In the genomic region with DNA sequence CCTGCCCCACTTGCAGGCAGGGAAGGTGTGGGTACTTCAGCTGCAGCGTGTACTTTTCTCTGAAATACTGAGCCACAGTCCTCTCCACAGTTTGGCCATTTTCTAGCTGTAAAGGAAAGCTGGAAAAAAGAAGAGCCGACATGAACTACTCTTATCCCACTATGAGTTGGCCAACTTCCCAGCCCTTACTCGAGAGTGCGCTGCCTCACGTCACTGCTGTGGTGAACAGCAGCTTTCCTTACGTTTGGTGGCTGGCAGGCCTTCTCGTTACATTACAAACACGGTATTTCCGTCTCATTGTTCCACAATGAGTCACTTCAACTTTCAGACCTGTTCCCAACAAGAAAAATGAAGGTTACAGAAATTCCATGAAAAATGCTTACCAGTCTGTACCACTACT, we compare ENCODE assay signal across 10 mouse cellular contexts. TPM values are rescaled to one million over a fixed set of nuclear protein-coding genes. Genes with fewer than 3 reads are reported as not detected.
DNase-seq lines count a peak whose midpoint lies in the region; ATAC-seq lines count a peak whose summit lies in the region.
"Had no signal": no experiment of that assay in that cellular context is flagged by ENCODE, and none has a peak within 500 bp of the region (broad histone marks: within the 10 kb centered on the region; RNA-seq: fewer than 3 reads in every experiment).

No protein-coding gene starts in this region.

- DNase-seq in left cerebral cortex, postnatal 25 days (ENCODE audit: low spot score in 2 of 2), result peak; percentile 3 to 53
- no peak for DNase-seq in left cerebral cortex, postnatal 10 days (ENCODE audit: extremely low spot score in 1 of 2, low spot score in 2 of 2)
- DNase-seq in adrenal gland, postnatal 14 days, result peak; percentile 46
- DNase-seq in heart, postnatal 4 days, result peak; percentile 76
- peak; percentile 4 for DNase-seq in right cerebral cortex, postnatal 25 days
- no peak for DNase-seq in layer of hippocampus, adult 18-20 months (ENCODE audit: low spot score in 2 of 2)
- DNase-seq: retina, postnatal 1 day had no signal

- intact Hi-C loops in left cerebral cortex, postnatal 25 days (cut with DNase I), result no loop called here
- intact Hi-C loops in left cerebral cortex, postnatal 10 days (cut with DNase I), result no loop called here

- ATAC-seq in megakaryocyte, adult 5-6 weeks (ENCODE audit: poor library complexity, severe bottlenecking), result no peak
- ATAC-seq: intestine, postnatal 0 days had no signal

RNA-seq across cellular contexts. Expression of a gene that starts 46.0 kb away (rescaled TPM):
- total RNA-seq in left cerebral cortex, postnatal 25 days (2021), result 1 to 10 TPM; 2.1 to 2.5 TPM
- total RNA-seq in left cerebral cortex, postnatal 10 days (2021), result 1 to 10 TPM; 2.2 to 2.5 TPM
- 2.4 and 3.3 TPM in 2 replicates for total RNA-seq in adrenal gland, postnatal 14 days (2021)
- under 1 TPM; 0.41 to 0.61 TPM for total RNA-seq in heart, postnatal 4 days (2021)
- total RNA-seq in megakaryocyte, adult 5-6 weeks (2015), result 0.38 TPM in 1 of 2 replicates, not detected in the other
- total RNA-seq in megakaryocyte, adult 5-6 weeks (2017), result not detected in 2 replicates
- total RNA-seq in layer of hippocampus, adult 18-20 months (2021), result under 1 TPM; 0.94 to 0.99 TPM
- total RNA-seq: common myeloid progenitor, adult 5-6 weeks had no signal

RNA-seq across cellular contexts. Expression of a gene that starts 50.0 kb away (rescaled TPM):
- 10 to 100 TPM; 23.9 to 27.0 TPM for total RNA-seq in left cerebral cortex, postnatal 25 days (2021)
- 10 to 100 TPM; 25.1 to 29.6 TPM for total RNA-seq in left cerebral cortex, postnatal 10 days (2021)
- total RNA-seq in adrenal gland, postnatal 14 days (2021), result 27.3 and 34.9 TPM in 2 replicates
- total RNA-seq in heart, postnatal 4 days (2021), result 10 to 100 TPM; 18.7 to 19.9 TPM
- total RNA-seq in megakaryocyte, adult 5-6 weeks (2015), result 5.6 and 8.2 TPM in 2 replicates
- total RNA-seq in megakaryocyte, adult 5-6 weeks (2017), result 10.7 and 21.7 TPM in 2 replicates
- 10 to 100 TPM; 29.1 to 32.3 TPM for total RNA-seq in layer of hippocampus, adult 18-20 months (2021)

RNA-seq across cellular contexts. Expression of a gene that starts 57.9 kb away (rescaled TPM):
- total RNA-seq in left cerebral cortex, postnatal 25 days (2021), result 10 to 100 TPM; 35.9 to 36.0 TPM
- 10 to 100 TPM; 23.0 to 23.5 TPM for total RNA-seq in left cerebral cortex, postnatal 10 days (2021)
- 19.3 and 20.8 TPM in 2 replicates for total RNA-seq in adrenal gland, postnatal 14 days (2021)
- total RNA-seq in heart, postnatal 4 days (2021), result 10 to 100 TPM; 13.2 to 14.2 TPM
- 10.0 and 11.2 TPM in 2 replicates for total RNA-seq in megakaryocyte, adult 5-6 weeks (2015)
- 6.1 and 8.4 TPM in 2 replicates for total RNA-seq in megakaryocyte, adult 5-6 weeks (2017)
- 10 to 100 TPM; 36.9 to 38.7 TPM for total RNA-seq in layer of hippocampus, adult 18-20 months (2021)

Comparison
In these comparisons a context has a peak if more than half of its experiments do, and no peak if none do; other contexts are left out.
1. DNase-seq: peak in left cerebral cortex, postnatal 25 days (2 of 2), adrenal gland, postnatal 14 days (single experiment), heart, postnatal 4 days (single experiment) and right cerebral cortex, postnatal 25 days (single experiment); none in left cerebral cortex, postnatal 10 days (0 of 2) and layer of hippocampus, adult 18-20 months (0 of 2).